Mouse (Mus musculus) stomach, embryonic 16.5 days (tissue): Measurements from ENCODE around the gene Olfr1006. TPM values are rescaled to one million over a fixed set of nuclear protein-coding genes. Genes with fewer than 3 reads are reported as not detected.

Experiments used
- polyA plus RNA-seq: library from polyadenylated mRNA; unstranded; fragments of >200 nt; fragmentation: Nextera tagmentation; extraction: Ambion mirVana; gene quantifications from 2 replicates; pipeline ENCODE4 v1.2.1, GENCODE M21; 2015

The Olfr1006 gene
- polyA plus RNA-seq, 1 experiment from 2014 or later = not detected

Other genes starting within 250 kb of the Olfr1006 start
- not detected in 2 replicates for gene Olfr994, start 242.3 kb downstream of the Olfr1006 start, polyA plus RNA-seq
- gene Olfr995, start 235.1 kb downstream of the Olfr1006 start, polyA plus RNA-seq = not detected in 2 replicates
- 19.1 and 25.6 TPM in 2 replicates for gene 4833423E24Rik, start 159.7 kb downstream of the Olfr1006 start, polyA plus RNA-seq
- not detected in 2 replicates for gene Olfr996, start 99.6 kb downstream of the Olfr1006 start, polyA plus RNA-seq
- not detected in 2 replicates for gene Olfr998, start 89.8 kb downstream of the Olfr1006 start, polyA plus RNA-seq
- not detected in 2 replicates for gene Olfr1000, start 66.9 kb downstream of the Olfr1006 start, polyA plus RNA-seq
- gene Olfr1002, start 28.1 kb downstream of the Olfr1006 start, polyA plus RNA-seq = not detected in 2 replicates
- not detected in 2 replicates for gene Olfr154, start 14.3 kb downstream of the Olfr1006 start, polyA plus RNA-seq
- not detected in 2 replicates for gene Olfr1008, start 10.7 kb upstream of the Olfr1006 start, polyA plus RNA-seq
- gene Olfr1009, start 36.7 kb upstream of the Olfr1006 start, polyA plus RNA-seq = not detected in 2 replicates
- gene Olfr1012, start 84.0 kb upstream of the Olfr1006 start, polyA plus RNA-seq = not detected in 2 replicates
- not detected in 2 replicates for gene Olfr1013, start 88.3 kb upstream of the Olfr1006 start, polyA plus RNA-seq
- not detected in 2 replicates for gene Olfr1014, start 93.9 kb upstream of the Olfr1006 start, polyA plus RNA-seq
- not detected in 2 replicates for gene Olfr1015, start 103.2 kb upstream of the Olfr1006 start, polyA plus RNA-seq
- not detected in 2 replicates for gene Olfr1016, start 123.8 kb upstream of the Olfr1006 start, polyA plus RNA-seq
- not detected in 2 replicates for gene Olfr1018, start 139.7 kb upstream of the Olfr1006 start, polyA plus RNA-seq
- gene Olfr1019, start 166.7 kb upstream of the Olfr1006 start, polyA plus RNA-seq = not detected in 2 replicates
- gene Olfr1020, start 168.3 kb upstream of the Olfr1006 start, polyA plus RNA-seq = not detected in 2 replicates
- not detected in 2 replicates for gene Olfr1022, start 189.8 kb upstream of the Olfr1006 start, polyA plus RNA-seq
- not detected in 2 replicates for gene Olfr1023, start 206.9 kb upstream of the Olfr1006 start, polyA plus RNA-seq
- gene Olfr1024, start 226.3 kb upstream of the Olfr1006 start, polyA plus RNA-seq = not detected in 2 replicates
- gene Olfr1025-ps1, start 236.4 kb upstream of the Olfr1006 start, polyA plus RNA-seq = not detected in 2 replicates
- gene Olfr1026, start 242.8 kb upstream of the Olfr1006 start, polyA plus RNA-seq = not detected in 2 replicates